In genomic region chr10:43634371-43635080, GRCm38 (mm10) we compare ENCODE assay signal across 14 mouse cellular contexts. TPM values are rescaled to one million over a fixed set of nuclear protein-coding genes. Genes with fewer than 3 reads are reported as not detected.
DNase-seq lines count a peak whose midpoint lies in the region; ATAC-seq and TF ChIP-seq lines count a peak whose summit lies in the region.
"Had no signal": no experiment of that assay in that cellular context is flagged by ENCODE, and none has a peak within 500 bp of the region (broad histone marks: within the 10 kb centered on the region; RNA-seq: fewer than 3 reads in every experiment).

No protein-coding gene starts in this region.

- peak overlapping the region; percentile 25; the same call in 1 of the 2 replicates for H3K27ac ChIP-seq in liver, embryonic 15.5 days (replicated peaks)
- no peak overlapping the region for H3K27ac ChIP-seq in liver, postnatal 0 days (ENCODE audit: low read depth)
- peak overlapping the region; percentile 82 for H3K27ac ChIP-seq in kidney, embryonic 15.5 days
- 0 out of 2 replicates have a peak overlapping the region, but pooled peaks have one; percentile 17 for H3K27ac ChIP-seq in limb, embryonic 15.5 days
- no peak overlapping the region for H3K27ac ChIP-seq in layer of hippocampus, adult 2 months
- H3K27ac ChIP-seq: embryonic facial prominence, embryonic 13.5 days; hindbrain, embryonic 10.5 days; liver, embryonic 14.5 days; midbrain, embryonic 13.5 days had no signal

- no peaks in the 10 kb centered on the region for H3K9me3 ChIP-seq in liver, embryonic 15.5 days (replicated peaks)
- H3K9me3 ChIP-seq in liver, postnatal 0 days (ENCODE audit: low read length): no peaks in the 10 kb centered on the region
- no peaks in the 10 kb centered on the region for H3K9me3 ChIP-seq in kidney, embryonic 15.5 days (replicated peaks)
- H3K9me3 ChIP-seq in limb, embryonic 15.5 days: no peaks in the 10 kb centered on the region
- H3K9me3 ChIP-seq: embryonic facial prominence, embryonic 13.5 days; hindbrain, embryonic 10.5 days; midbrain, embryonic 13.5 days had no signal

- 89% methylated on average over 10 of the region's 10 CpGs for WGBS in liver, embryonic 15.5 days (ENCODE audit: insufficient replicate concordance)
- 81% methylated on average over 10 of the region's 10 CpGs for WGBS in liver, postnatal 0 days (ENCODE audit: insufficient replicate concordance)
- WGBS in kidney, embryonic 15.5 days: 42% methylated on average over 10 of the region's 10 CpGs
- 51% methylated on average over 10 of the region's 10 CpGs for WGBS in limb, embryonic 15.5 days

- no peaks in the 10 kb centered on the region for H3K27me3 ChIP-seq in liver, embryonic 15.5 days
- H3K27me3 ChIP-seq in liver, postnatal 0 days (ENCODE audit: insufficient read depth, low read length): no peaks in the 10 kb centered on the region
- no peaks in the 10 kb centered on the region for H3K27me3 ChIP-seq in Patski
- H3K27me3 ChIP-seq in kidney, embryonic 15.5 days: no peaks in the 10 kb centered on the region
- H3K27me3 ChIP-seq in limb, embryonic 15.5 days: no peaks in the 10 kb centered on the region
- H3K27me3 ChIP-seq: embryonic facial prominence, embryonic 13.5 days; midbrain, embryonic 13.5 days had no signal

- no peak overlapping the region for H3K4me3 ChIP-seq in liver, embryonic 15.5 days (replicated peaks)
- no peak overlapping the region for H3K4me3 ChIP-seq in liver, postnatal 0 days (ENCODE audit: low read depth, low read length)
- no peak overlapping the region for H3K4me3 ChIP-seq in kidney, embryonic 15.5 days (replicated peaks)
- no peak overlapping the region for H3K4me3 ChIP-seq in limb, embryonic 15.5 days
- H3K4me3 ChIP-seq in layer of hippocampus, adult 2 months: no peak overlapping the region
- H3K4me3 ChIP-seq: embryonic facial prominence, embryonic 13.5 days; hindbrain, embryonic 10.5 days; midbrain, embryonic 13.5 days had no signal

- POLR2A ChIA-PET in Patski (lab: Charles Lee): no interaction called here

- no peak for ATAC-seq in liver, embryonic 15.5 days (ENCODE audit: insufficient read depth)
- ATAC-seq in liver, postnatal 0 days: no peak
- ATAC-seq in Patski: peak; percentile 92
- peak; percentile 83 for ATAC-seq in kidney, embryonic 15.5 days (replicated peaks; ENCODE audit: low FRiP score)
- ATAC-seq in limb, embryonic 15.5 days (ENCODE audit: insufficient number of reproducible peaks, low FRiP score, low TSS enrichment, low read depth): no peak
- ATAC-seq: forebrain, embryonic 16.5 days; midbrain, embryonic 13.5 days had no signal

- CTCF ChIA-PET in Patski (lab: Charles Lee): interaction anchor here (0.8 kb wide), 1 partner anchor 122 kb away, joined by 3 read pairs; no protein-coding TSS in a partner anchor

- TF ChIP-seq CTCF in liver, postnatal 0 days (IDR thresholded peaks at IDR 0.05; ENCODE audit: low read depth): no peak
- TF ChIP-seq CTCF in Patski (IDR thresholded peaks at IDR 0.05): no peak
- TF ChIP-seq CTCF in layer of hippocampus, adult 2 months (conservative IDR thresholded peaks at IDR 0.05): no peak

- in situ Hi-C loops in Patski (cut with MboI; ENCODE audit: low pct_unique_long_range_greater_than_20kb): loop anchor here (5.0 kb wide), 2 partner anchors 52 to 58 kb away; no protein-coding TSS in a partner anchor

- no peak for DNase-seq in liver, postnatal 0 days
- peak; percentile 95 for DNase-seq in Patski (ENCODE audit: low read depth, low spot score)
- no peak for DNase-seq in right cerebral cortex, adult 18-20 months
- DNase-seq in thymus, postnatal 4 days: no peak
- DNase-seq in layer of hippocampus, adult 2 months (ENCODE audit: low spot score in 2 of 2): no peak
- DNase-seq: cerebellum, adult 8-10 months had no signal

- H3K4me1 ChIP-seq in liver, embryonic 15.5 days (replicated peaks): peaks cover 56% of the 10 kb centered on the region
- peaks cover 11% of the 10 kb centered on the region for H3K4me1 ChIP-seq in liver, postnatal 0 days (ENCODE audit: insufficient read depth)
- H3K4me1 ChIP-seq in kidney, embryonic 15.5 days: peaks cover 12% of the 10 kb centered on the region
- H3K4me1 ChIP-seq in limb, embryonic 15.5 days: peaks cover 7% of the 10 kb centered on the region
- H3K4me1 ChIP-seq: midbrain, embryonic 13.5 days had no signal

- TF ChIP-seq EP300 in liver, postnatal 0 days (IDR thresholded peaks at IDR 0.05; ENCODE audit: low read depth): no peak

- H3K4me2 ChIP-seq in liver, embryonic 15.5 days: no peak overlapping the region
- H3K4me2 ChIP-seq in liver, postnatal 0 days (ENCODE audit: low read depth, low read length): no peak overlapping the region
- no peak overlapping the region for H3K4me2 ChIP-seq in kidney, embryonic 15.5 days
- H3K4me2 ChIP-seq in limb, embryonic 15.5 days: no peak overlapping the region
- H3K4me2 ChIP-seq: embryonic facial prominence, embryonic 13.5 days; midbrain, embryonic 13.5 days had no signal

- peaks cover 8% of the 10 kb centered on the region; the same call in 1 of the 2 replicates for H3K36me3 ChIP-seq in liver, embryonic 15.5 days (replicated peaks)
- no peaks in the 10 kb centered on the region for H3K36me3 ChIP-seq in liver, postnatal 0 days (replicated peaks; ENCODE audit: insufficient read depth, low read length)
- no peaks in the 10 kb centered on the region for H3K36me3 ChIP-seq in kidney, embryonic 15.5 days
- no peaks in the 10 kb centered on the region for H3K36me3 ChIP-seq in limb, embryonic 15.5 days
- H3K36me3 ChIP-seq: embryonic facial prominence, embryonic 13.5 days; hindbrain, embryonic 10.5 days; midbrain, embryonic 13.5 days had no signal

- H3K9ac ChIP-seq in liver, embryonic 15.5 days: no peak overlapping the region
- H3K9ac ChIP-seq in liver, postnatal 0 days (replicated peaks): no peak overlapping the region
- H3K9ac ChIP-seq in kidney, embryonic 15.5 days: no peak overlapping the region
- no peak overlapping the region for H3K9ac ChIP-seq in limb, embryonic 15.5 days
- H3K9ac ChIP-seq: embryonic facial prominence, embryonic 13.5 days; liver, embryonic 14.5 days; midbrain, embryonic 13.5 days had no signal

RNA-seq across cellular contexts. Expression of gene Cd24a, which starts 56.4 kb away (rescaled TPM):
- 938 and 960 TPM in 2 replicates for polyA plus RNA-seq in liver, embryonic 15.5 days (2015; fragmentation: Nextera tagmentation; extraction: Ambion mirVana)
- polyA plus RNA-seq in liver, postnatal 0 days (2015; fragmentation: Nextera tagmentation; extraction: Ambion mirVana): 449 and 461 TPM in 2 replicates
- 722 TPM for polyA plus RNA-seq in Patski (2021)
- polyA plus RNA-seq in kidney, embryonic 15.5 days (2015; fragmentation: Nextera tagmentation; extraction: Ambion mirVana): 425 and 436 TPM in 2 replicates
- 178 and 209 TPM in 2 replicates for polyA plus RNA-seq in limb, embryonic 15.5 days (2015; fragmentation: Nextera tagmentation; extraction: Ambion mirVana)
- 10 to 100 TPM in 1 of 2 experiments, 1 to 10 TPM in 1; 7.3 to 10.2 TPM for total RNA-seq in layer of hippocampus, adult 2 months (2021)

Comparison
In these comparisons a context has a peak if more than half of its experiments do, and no peak if none do; other contexts are left out.
1. H3K27ac ChIP-seq: peak in liver, embryonic 15.5 days (single experiment), kidney, embryonic 15.5 days (single experiment) and limb, embryonic 15.5 days (single experiment); none in liver, postnatal 0 days (single experiment) and layer of hippocampus, adult 2 months (single experiment).
2. ATAC-seq: peak in Patski (single experiment) and kidney, embryonic 15.5 days (single experiment); none in liver, embryonic 15.5 days (single experiment), liver, postnatal 0 days (single experiment) and limb, embryonic 15.5 days (single experiment).